Mouse (Mus musculus) lung, postnatal 0 days (tissue): ENCODE measurements around the gene Rundc3a.

Experiments
- CTCF ChIP-seq: IDR thresholded peaks from 2 replicates; pipeline ENCODE4 v1.5.1; 2016; ENCODE audit warnings: antibody characterized with exemption, mild to moderate bottlenecking
- EP300 ChIP-seq: IDR thresholded peaks from 2 replicates; pipeline ENCODE4 v1.6.1; 2016; ENCODE audit warnings: antibody characterized with exemption, mild to moderate bottlenecking, control low read depth

DNA sequence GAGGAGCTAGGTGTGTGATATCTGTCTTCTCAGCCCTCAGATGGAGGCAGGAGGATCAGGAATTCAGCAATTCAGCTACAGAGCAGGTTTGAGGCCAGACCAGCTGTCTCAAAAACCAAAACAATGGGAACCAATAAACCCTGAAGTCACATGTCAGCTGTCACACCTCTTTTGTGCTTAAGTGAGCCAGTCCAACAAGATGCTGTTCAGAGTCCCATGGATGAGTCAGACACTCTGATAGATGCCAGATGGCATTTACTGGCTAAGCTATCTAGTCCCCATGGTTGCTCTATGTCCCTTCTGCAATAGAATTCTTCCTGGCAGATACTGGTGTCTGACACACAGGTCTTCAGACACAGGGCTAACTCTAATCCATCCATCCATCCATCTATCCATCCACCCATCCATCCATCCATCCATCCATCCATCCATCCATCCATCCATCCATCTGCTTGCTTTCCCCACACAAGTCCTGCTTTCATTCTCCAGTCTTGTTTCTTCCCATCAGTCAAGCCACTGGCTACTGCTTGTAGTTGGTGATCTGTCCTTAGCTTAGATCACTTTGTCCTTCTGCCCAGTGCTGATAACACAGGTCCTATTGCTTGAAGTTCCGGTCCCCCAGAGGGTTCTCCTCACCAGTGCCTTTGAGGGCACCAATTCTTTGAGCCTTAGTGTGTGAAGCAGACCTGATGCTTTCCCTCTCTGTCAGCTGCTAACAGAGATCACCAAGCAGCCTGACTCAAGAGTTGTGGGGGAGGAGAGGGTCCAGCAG lies 9.7 kb upstream of the Rundc3a start:
- TF ChIP-seq CTCF (no peak), EP300 (no peak)
